Mouse (Mus musculus) right cerebral cortex, adult 2 months (tissue): ENCODE results near the gene Nfasc.

Experiments
- DNase-seq, 2 experiments: peaks; one replicate each; pipeline ENCODE4 v3.0.0; 2021 to 2022; ENCODE audit warnings: low spot score in 2 of 2

Nfasc gene

GRCm38 (mm10) chr1:132741175-132741997, at the start of gene Nfasc:
TSS of gene Nfasc (minus strand) at chr1:132741797.
- peak; percentile 90 to 92 for DNase-seq

- DNase-seq = no peak
These were observed 49.5 kb upstream of the Nfasc start for GRCm38 (mm10) chr1:132791049-132791448.

- no peak for DNase-seq
These were observed 45.3 kb upstream of the Nfasc start for GRCm38 (mm10) chr1:132786866-132787265.

GRCm38 (mm10) chr1:132781607-132782445, 40.2 kb upstream of the Nfasc start:
- DNase-seq = no peak

- DNase-seq = no peak
These were observed 39.4 kb upstream of the Nfasc start for GRCm38 (mm10) chr1:132780961-132781360.

- DNase-seq = peak in 1 of 2 experiments; percentile 22
These were observed 38.7 kb upstream of the Nfasc start for GRCm38 (mm10) chr1:132780254-132780653.

GRCm38 (mm10) chr1:132774959-132775358, 33.4 kb upstream of the Nfasc start:
- DNase-seq = no peak

GRCm38 (mm10) chr1:132771377-132771776, 29.8 kb upstream of the Nfasc start:
- no peak for DNase-seq

- no peak for DNase-seq
These were observed 28.0 kb upstream of the Nfasc start for GRCm38 (mm10) chr1:132769559-132769958.

GRCm38 (mm10) chr1:132767422-132767821, 25.8 kb upstream of the Nfasc start:
- DNase-seq = no peak

GRCm38 (mm10) chr1:132765887-132766651, 24.5 kb upstream of the Nfasc start:
- DNase-seq = peak in 1 of 2 experiments; percentile 44

- no peak for DNase-seq
These were observed 23.6 kb upstream of the Nfasc start for GRCm38 (mm10) chr1:132765222-132765621.

- peak in 1 of 2 experiments; percentile 21 for DNase-seq
These were observed 17.8 kb upstream of the Nfasc start for GRCm38 (mm10) chr1:132759390-132759789.

- peak; percentile 83 for DNase-seq
These were observed 17.2 kb upstream of the Nfasc start for GRCm38 (mm10) chr1:132758656-132759370.

- DNase-seq = no peak
These were observed 13.6 kb upstream of the Nfasc start for GRCm38 (mm10) chr1:132755211-132755610.

GRCm38 (mm10) chr1:132749217-132749884, 7.8 kb upstream of the Nfasc start:
- DNase-seq = peak in 1 of 2 experiments; percentile 26

GRCm38 (mm10) chr1:132746302-132746701, 4.7 kb upstream of the Nfasc start:
- peak; percentile 59 to 64 for DNase-seq

- DNase-seq = peak; percentile 23 to 29
These were observed 4.0 kb upstream of the Nfasc start for GRCm38 (mm10) chr1:132745636-132746035.

GRCm38 (mm10) chr1:132739077-132739521, 2.5 kb downstream of the Nfasc start:
- peak; percentile 69 to 76 for DNase-seq

GRCm38 (mm10) chr1:132736171-132736570, 5.4 kb downstream of the Nfasc start:
- no peak for DNase-seq
